Mouse (Mus musculus) heart, postnatal 25 days (tissue): ENCODE data around the gene Anxa6. TPM values are rescaled to one million over a fixed set of nuclear protein-coding genes. Genes with fewer than 3 reads are reported as not detected.

ENCODE experiments used
- DNase-seq: peaks from one replicate; pipeline ENCODE4 v3.0.0; 2022; ENCODE audit warnings: low spot score
- intact Hi-C: fragments of 180-260 bp; cut with DNase I; formaldehyde crosslinking; loops from one replicate; pipeline ENCODE4 v1.15.1; 2025
- total RNA-seq, 2 experiments: library from RNA; stranded (reverse); gene quantifications; 2 replicates each; pipeline ENCODE4 v1.2.3; 2021

Gene Anxa6
- 100 to 1,000 TPM; 240 to 246 TPM for total RNA-seq

DNA sequence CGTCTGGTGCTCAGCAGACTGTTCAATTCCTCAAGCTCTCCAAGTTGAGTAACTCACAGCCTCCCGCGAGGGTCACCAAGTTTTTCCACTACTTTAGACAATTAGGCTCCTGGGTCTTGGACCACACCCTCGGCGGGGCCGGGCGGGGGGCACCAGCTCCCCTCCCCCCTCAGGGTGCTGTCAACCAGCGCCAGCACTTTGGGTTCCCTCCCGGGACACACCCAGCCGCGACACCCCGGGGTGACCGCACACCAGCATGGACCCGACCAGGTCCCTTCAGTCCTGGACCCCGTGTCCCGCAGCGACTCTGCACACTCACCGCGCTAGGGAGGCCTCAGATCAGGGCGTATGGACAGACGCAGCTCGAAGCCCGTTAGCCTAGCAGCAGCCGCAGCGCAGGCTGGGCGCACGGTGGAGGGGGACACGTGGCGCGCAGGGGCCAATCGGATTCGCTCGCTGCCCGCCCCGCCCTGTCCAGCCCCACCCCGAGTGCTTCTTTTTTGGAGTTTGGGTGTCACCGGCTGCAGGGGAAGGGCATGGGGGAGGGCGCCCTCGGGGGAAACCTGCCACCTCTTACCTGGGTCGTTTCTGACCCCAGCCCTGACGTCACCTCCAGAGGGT is at the start of gene Anxa6:
Anxa6 (minus strand) TSS at position 406 of the 621 bp plus-strand sequence.
- intact Hi-C loops = no loop called here

DNA sequence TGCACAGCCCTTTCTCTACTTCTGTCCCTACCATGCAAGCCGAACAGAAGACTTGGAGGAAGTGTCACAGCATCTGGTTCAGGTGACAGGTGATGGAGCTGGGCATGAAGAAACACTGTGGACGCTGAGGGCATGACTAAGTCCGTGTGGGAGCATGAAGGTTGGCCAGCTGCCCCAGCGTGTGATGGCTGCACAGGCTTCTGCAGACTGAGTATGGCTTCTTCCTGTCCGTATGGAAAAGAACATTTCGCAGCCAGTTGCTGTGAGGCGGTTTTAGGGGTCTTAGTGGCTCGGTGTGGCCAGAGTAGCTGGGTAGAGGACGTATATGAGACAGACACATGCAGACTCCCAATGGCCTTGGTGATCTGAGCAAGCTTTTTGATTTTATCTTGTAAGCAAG is 48.0 kb upstream of the Anxa6 start:
- no peak for DNase-seq
- intact Hi-C loops = no loop called here

More for the DNA sequence above, at the start of gene Anxa6:
- DNase-seq = peak; percentile 82

DNA sequence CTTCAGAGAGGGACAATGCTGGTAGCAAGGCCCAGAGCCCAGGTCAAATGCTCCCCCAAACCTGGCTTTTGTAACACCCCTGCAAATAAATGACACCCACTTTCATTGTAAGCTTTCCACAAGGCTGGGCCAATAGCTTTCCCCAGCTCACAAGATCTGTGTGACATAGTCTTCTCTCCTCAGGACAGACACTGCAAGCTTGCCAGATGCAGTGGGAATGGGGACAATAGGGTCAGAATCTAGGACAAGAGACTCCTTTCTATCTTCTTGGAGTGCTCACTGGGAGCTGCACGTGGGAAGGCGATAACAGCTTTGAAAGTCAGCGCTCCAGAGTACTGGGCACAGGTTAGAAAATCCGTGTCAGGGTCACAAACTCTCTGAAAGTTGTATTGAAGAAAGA is 45.9 kb upstream of the Anxa6 start:
- intact Hi-C loops = no loop called here
- DNase-seq = no peak

DNA sequence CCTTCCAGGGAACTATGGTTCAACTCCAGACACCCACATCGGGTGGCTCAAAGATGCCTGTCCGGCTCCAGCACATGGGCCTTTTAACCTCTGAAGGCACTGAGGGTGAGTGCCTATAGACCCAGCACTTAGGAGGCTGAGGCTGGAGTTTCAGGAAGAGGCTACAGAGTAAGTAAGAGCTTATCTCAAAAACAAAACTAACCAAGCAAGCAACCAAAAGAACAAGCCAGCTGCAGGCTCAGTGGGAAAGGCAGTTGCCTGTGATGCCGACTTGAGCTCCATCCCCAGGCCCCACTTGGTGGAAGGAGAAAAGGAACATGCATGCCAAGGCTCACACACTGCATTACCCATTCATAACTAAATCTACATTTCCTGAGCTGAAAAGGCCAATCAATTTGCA is 45.3 kb upstream of the Anxa6 start:
- intact Hi-C loops = no loop called here
- no peak for DNase-seq

GRCm38 (mm10) chr11:55077331-55078231 is 44.3 kb upstream of the Anxa6 start, which contains the start of gene Ccdc69:
Ccdc69 (minus strand) TSS chr11:55078131.
- peak; percentile 57 for DNase-seq
- intact Hi-C loops = no loop called here

DNA sequence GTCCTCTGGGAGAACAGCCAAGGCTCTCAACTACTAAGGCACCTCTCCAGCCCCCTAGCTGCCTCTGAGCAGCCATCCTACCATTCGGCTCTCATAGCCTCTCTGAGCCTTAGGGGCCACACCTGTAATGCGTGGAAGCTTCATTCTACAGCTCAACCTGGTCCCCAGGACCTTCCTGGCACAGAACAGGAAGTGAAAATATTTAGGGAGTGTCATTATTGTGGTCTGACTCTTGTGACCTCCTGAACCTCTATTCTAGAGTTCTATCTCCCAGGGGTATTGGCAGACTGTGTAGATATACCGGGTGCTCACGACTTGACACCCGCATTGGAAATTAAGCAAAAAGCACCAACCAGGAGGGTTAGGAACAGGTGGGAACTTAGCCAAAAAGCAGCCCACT is 43.0 kb upstream of the Anxa6 start:
- intact Hi-C loops = no loop called here
- no peak for DNase-seq

DNA sequence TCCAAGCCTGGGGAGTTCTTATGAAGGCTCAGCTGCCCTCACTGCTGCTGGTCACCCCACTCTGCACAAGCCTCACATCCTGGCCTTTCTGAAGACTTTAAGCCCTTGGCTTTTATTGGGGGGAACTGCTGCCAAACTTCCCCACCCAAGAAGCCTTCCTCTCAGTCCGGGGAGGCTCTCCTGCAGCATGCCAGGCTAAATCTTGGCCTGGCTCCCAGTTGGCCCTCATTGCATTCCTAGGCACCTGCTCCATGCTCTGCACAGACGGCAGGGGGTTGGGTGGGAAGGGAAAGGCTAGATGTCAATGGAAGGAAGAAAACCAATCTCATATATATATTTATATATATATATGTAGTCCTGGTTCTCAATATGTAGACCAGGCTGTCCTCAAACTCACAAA is 42.4 kb upstream of the Anxa6 start:
- intact Hi-C loops = no loop called here
- DNase-seq = no peak

DNA sequence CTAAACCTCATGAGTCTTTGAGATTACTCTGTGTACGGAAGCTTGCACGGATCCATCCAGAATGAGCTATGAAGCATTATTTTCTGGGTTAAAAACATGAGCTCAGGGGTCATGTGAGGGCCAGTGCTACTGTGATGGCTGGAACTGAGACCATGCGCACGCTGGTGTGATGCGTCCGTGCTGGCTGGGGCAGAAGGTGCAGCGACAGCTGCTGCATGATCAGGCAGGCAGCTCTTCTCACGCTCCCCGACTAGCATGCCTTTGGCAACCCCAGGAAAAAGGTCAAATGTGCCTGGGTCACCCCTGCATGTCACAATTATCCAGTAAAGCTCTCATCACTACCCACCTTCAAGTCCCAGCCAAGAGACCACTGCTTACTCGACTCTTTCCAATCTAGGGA is 39.9 kb upstream of the Anxa6 start:
- DNase-seq = no peak
- intact Hi-C loops = no loop called here

DNA sequence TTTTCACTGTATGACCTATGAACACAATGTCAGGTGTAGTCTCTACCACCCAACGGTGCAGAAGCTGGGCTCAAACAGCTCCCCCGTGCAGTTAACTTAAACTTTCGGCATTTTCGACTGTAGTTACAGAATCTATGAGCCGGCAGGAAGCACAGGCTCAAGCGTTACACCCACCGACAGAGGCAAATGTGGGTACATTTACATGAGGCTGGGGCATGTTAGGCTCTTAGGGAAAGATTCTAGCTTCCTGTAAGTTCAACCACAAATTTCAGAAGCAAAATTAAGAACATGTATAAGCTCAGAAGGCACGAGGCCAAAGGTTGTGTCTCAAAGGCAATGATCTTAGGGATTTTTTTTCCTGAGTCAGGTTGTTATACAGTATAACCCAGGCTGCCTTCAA is 39.2 kb upstream of the Anxa6 start:
- intact Hi-C loops = no loop called here

DNA sequence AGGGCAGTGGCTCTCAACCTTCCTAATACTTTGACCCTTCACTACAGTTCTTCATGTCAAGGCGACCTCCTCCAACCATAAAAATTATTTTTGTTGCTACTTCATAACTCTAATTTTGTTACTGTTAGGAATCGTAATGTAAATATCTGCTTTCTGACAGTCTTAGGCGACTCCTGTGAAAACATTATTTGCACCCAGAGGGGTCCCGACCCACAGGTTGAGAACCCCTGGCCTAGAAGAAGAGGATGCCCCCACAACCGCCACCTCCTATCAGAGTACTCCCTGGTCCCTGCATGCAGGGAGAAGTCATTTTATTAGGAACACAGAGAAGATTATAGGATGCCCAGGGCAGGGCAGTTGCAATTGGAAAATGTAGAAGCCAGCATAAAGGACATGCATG is 38.1 kb upstream of the Anxa6 start:
- intact Hi-C loops = no loop called here

More for the DNA sequence above, 39.2 kb upstream of the Anxa6 start:
- no peak for DNase-seq

DNA sequence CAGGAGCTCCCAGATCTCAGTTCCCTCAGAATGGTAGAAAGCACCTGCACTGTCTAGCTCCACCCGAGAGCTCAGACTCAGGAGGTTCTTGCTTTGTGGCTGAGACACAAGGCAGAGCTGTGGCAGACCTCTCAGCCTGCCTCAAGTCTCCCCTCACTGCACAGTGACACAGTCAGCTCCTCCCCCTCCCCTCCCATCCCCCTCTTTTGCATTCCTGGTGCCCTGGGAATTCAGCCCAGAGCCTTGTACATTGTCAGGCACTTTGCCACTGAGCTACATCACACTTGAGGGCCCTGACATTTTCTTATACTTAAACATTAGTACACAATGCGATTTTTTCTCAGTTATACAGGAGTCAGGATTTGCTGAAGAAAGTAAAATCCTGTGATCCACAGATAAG is 35.8 kb upstream of the Anxa6 start:
- no peak for DNase-seq
- intact Hi-C loops = no loop called here

More for the DNA sequence above, 38.1 kb upstream of the Anxa6 start:
- no peak for DNase-seq

DNA sequence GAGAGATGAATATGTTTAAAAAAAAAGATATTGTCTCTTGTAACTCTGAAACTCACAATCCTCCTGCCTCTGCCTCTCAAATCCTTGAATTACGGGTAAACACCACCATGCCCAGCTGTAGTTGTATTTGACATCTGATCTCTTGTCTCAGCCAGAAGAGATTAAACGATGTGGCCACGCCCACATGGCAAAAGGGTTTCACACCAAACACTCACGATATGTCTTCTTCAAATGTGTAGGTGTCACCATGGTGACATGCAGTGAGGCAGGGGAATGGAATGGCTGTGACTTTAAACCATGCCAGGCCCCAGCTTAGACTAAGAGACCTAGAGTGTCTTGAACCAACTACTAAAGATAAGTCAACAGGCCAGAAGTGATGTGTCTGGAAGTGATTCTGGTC is 33.7 kb upstream of the Anxa6 start:
- intact Hi-C loops = no loop called here
- no peak for DNase-seq

- intact Hi-C loops = no loop called here
- DNase-seq = no peak
Observed at GRCm38 (mm10) chr11:55062856-55063255, 29.6 kb upstream of the Anxa6 start.

DNA sequence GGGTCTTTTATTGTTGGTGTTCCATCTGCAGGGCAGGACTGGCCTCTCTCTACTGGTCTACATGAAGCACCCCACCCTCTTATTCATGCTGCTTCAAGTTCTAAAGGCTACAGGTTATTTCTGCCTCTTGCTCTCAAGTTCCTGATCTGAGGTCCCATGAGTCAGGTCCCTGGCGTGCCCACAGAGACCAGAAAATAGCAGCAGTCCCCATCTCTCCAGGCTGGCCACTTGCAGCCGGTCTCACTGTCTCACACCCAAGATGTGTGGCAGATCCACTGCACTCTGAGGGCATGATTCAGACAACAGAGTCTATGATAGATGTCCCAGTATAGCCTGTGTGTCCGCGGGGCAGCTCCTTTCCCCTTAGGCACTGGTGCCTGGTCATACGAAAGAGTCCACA is 27.6 kb upstream of the Anxa6 start:
- intact Hi-C loops = no loop called here
- no peak for DNase-seq

DNA sequence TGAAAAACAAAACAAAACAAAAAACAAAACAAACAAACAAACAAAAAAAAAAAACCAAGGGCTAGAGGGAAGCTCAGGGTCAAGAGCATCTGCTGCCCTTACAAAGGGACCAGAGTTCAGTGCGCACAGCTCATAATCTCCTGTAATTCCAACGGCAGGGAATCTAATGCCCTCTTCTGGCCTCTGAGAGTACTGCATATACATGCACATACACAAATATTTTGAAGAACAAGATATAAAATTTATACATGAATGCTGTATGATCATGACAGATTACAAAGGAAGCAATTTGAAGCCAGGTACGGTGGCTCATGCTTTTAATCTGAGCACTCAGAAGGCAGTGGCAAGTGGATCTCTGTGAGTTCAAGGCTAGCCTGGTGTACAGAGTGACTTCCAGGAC is 24.3 kb upstream of the Anxa6 start:
- intact Hi-C loops = no loop called here
- DNase-seq = no peak

DNA sequence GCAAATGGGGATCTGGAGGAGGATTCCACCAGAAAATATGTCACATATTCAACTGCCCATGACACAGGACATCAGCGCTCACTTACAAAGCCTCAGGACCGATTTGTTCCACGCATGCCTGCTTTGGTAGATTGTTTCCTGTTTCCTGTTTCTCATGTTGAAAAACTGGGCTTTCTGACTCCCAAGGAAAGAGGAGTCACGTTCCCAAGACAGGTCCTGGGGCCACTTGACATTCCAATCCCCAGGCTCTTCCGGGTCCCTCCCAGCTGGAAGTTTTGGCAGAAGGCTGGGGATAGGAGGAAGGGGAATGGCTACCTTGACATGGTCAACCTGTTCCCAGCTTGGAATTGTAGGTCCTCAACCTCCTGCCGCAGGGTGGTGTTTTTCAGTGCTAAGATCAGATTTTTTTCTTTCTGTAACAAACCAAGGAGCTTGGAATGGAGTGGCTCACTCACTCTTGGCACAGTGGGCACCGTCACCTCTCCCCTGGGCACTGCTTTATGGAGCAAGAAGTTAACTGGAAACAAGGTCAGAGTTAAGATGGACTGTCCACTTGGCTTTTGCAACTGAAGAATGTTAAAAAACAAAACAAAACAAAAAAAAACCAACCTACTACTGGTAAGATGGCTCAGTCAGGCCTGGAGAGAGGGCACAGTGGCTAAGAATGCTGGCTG is 17.7 kb upstream of the Anxa6 start:
- DNase-seq = no peak
- intact Hi-C loops = no loop called here

- intact Hi-C loops = loop anchor here (1.0 to 2.0 kb wide), 2 partner anchors 41 to 112 kb away; no protein-coding TSS in a partner anchor
- no peak for DNase-seq
Observed at GRCm38 (mm10) chr11:55046600-55046999, 13.4 kb upstream of the Anxa6 start.

DNA sequence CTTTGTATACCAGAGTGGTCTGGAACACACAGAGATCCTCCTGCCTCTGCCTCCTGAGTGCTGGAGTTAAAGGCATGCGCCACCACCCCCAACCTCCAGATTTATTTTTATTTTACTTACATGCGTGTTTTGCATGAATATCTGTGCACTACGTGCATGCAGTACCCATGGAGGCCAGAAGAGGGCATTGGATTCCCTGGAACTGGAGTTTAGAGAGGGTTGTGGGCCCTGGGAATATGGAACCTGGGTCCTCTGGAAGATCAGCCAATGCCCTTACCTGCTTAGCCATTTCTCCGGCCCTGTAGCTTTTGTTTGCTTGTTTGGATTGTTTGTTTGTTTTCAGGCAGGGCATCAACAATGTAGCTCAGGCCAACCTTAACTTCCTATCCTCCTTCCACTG is 8.1 kb upstream of the Anxa6 start:
- intact Hi-C loops = no loop called here
- no peak for DNase-seq

DNA sequence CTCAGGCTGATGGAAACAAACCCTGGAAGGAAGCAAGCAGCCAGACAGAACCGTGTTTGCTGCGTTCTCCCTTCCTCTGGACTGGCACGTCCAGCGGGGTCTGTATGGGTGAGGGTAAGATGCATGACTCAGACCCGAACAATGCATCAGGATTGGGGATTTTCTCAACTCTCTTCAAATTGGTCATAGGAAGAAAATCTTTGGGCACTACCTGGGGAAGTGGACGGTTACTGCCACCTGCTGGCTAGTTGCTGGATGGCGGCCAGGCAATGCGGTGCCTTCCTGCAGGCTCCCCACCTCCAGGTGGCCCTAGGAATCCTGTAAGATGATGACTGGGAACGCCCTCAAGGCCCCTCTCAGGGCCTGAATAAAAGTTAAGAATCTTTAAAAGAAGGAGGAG is 6.3 kb upstream of the Anxa6 start:
- intact Hi-C loops = loop anchor here (1.0 to 5.0 kb wide), 3 partner anchors 41 to 162 kb away; no protein-coding TSS in a partner anchor
- DNase-seq = no peak

DNA sequence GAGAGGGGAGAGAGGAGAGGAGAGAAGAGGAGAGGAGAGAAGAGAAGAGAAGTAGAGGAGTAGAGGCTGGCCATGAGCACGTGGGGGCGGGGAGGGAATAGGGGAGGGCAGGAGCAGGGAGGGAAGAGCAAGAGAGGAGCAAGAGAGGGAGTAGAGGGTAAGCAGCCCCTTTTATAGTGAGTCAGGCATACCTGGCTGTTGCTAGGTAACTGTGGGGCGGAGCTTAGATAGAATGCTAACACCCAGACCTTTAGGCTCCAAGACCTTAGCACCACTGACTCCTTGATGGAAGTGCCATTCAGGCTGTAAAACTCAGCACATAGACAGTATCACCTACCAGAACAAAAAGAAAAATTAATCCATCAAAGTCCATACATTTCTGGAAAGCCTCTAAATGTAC is 3.4 kb upstream of the Anxa6 start:
- no peak for DNase-seq
- intact Hi-C loops = loop anchor here (5.0 kb wide), 2 partner anchors 104 to 159 kb away; no protein-coding TSS in a partner anchor

DNA sequence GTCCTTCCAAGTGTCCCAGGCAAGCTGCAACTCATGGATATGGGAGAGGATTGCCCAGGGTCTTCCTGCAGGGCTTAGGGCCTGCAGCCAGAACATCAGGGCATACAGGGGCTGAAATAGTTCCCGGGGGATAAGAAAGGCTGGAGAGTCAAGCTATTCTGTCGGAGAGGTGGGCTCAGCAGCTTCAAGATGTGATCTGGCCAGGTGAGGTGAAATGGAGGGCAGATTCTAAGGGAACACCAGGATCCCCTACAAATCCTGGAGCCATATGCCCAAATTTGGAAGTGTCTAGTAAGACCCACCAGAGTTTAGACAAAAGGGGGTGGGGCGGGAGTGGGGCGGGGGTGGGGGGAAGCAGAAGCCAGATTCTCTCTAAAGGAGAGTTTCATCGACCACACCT is 959 bp downstream of the Anxa6 start:
- DNase-seq = no peak
- intact Hi-C loops = no loop called here
